Mouse (Mus musculus) cerebellum, adult 2 months (tissue): ENCODE measurements around the gene Gm21671. TPM values are rescaled to one million over a fixed set of nuclear protein-coding genes. Genes with fewer than 3 reads are reported as not detected.
"Not testable (repeated sequence)": the region's sequence is repeated elsewhere in the genome, so short reads cannot be mapped to it uniquely, and the experiment has no call there.

Source experiments
- DNase-seq, 2 experiments: peaks; one replicate each; pipeline ENCODE4 v3.0.0; 2021
- H3K27ac ChIP-seq: fragments of 200-500 bp; 2 replicates; pipeline ENCODE4 v1.5.1; 2012; ENCODE audit warnings: low read length, control low read depth, inconsistent platforms; ENCODE audit not compliant: insufficient read depth
- H3K27me3 ChIP-seq: fragments of 200-500 bp; 2 replicates; pipeline ENCODE4 v1.6.1; 2012; ENCODE audit warnings: inconsistent platforms, mild to moderate bottlenecking, low read length, moderate library complexity; ENCODE audit not compliant: control insufficient read depth, insufficient read depth
- H3K4me1 ChIP-seq: fragments of 200-500 bp; 2 replicates; pipeline ENCODE4 v1.6.1; 2011; ENCODE audit warnings: low read length; ENCODE audit not compliant: control insufficient read depth, insufficient read depth
- H3K4me3 ChIP-seq: fragments of 200-500 bp; replicated peaks from 2 replicates; pipeline ENCODE3; 2011; ENCODE audit warnings: mild to moderate bottlenecking, low read depth, low read length, control low read depth; ENCODE audit not compliant: insufficient read depth
- WGBS: fragments of 180-500 bp; shearing (Covaris S2); methylation state at CpG from one replicate; pipeline ENCODE4 v1.1.7; 2018; 5-methylcytosine and 5-hydroxymethylcytosine counted together
- polyA plus RNA-seq: library from polyadenylated mRNA; depleted of rRNA; stranded (reverse); fragments of >200 nt; gene quantifications from 2 replicates; pipeline ENCODE4 v1.2.3, GENCODE M21; 2012; rRNA removed

Gm21671 gene
- 0.10 TPM in 1 of 2 replicates, not detected in the other for polyA plus RNA-seq

GRCm38 (mm10) chr5:25954317-25954716, at the start of gene Gm21671:
Gene Gm21671 (minus strand): TSS chr5:25954417.
- H3K27me3 ChIP-seq, DNase-seq, H3K4me1 ChIP-seq, H3K27ac ChIP-seq, H3K4me3 ChIP-seq: not testable (repeated sequence)
- 73% methylated on average over 2 of the region's 2 CpGs for WGBS

GRCm38 (mm10) chr5:25988550-25988949, 34.3 kb upstream of the Gm21671 start, which contains the start of gene Gm21698:
Gene Gm21698 (minus strand): TSS chr5:25988650.
- DNase-seq, H3K4me1 ChIP-seq, H3K27me3 ChIP-seq, H3K4me3 ChIP-seq, H3K27ac ChIP-seq: not testable (repeated sequence)
- no CpG with 5 or more reads among the region's 3 CpGs for WGBS

- H3K4me1 ChIP-seq, H3K4me3 ChIP-seq, H3K27ac ChIP-seq, DNase-seq, H3K27me3 ChIP-seq: not testable (repeated sequence)
- no CpG with 5 or more reads among the region's 2 CpGs for WGBS
Observed at GRCm38 (mm10) chr5:25972563-25972962, 18.3 kb upstream of the Gm21671 start, which contains the start of gene Gm21680. Gene Gm21680 (minus strand): TSS chr5:25972663.

- not testable (repeated sequence) for H3K27me3 ChIP-seq, H3K4me3 ChIP-seq, H3K4me1 ChIP-seq, DNase-seq, H3K27ac ChIP-seq
- 43% methylated on average over 17 of the region's 17 CpGs for WGBS
Observed at GRCm38 (mm10) chr5:25957050-25957449, 2.8 kb upstream of the Gm21671 start.

- not testable (repeated sequence) for H3K4me1 ChIP-seq, H3K27me3 ChIP-seq, DNase-seq, H3K27ac ChIP-seq, H3K4me3 ChIP-seq
- 35% methylated on average over 32 of the region's 32 CpGs for WGBS
Observed at GRCm38 (mm10) chr5:25956611-25957010, 2.4 kb upstream of the Gm21671 start.

- not testable (repeated sequence) for H3K27me3 ChIP-seq, H3K27ac ChIP-seq, H3K4me3 ChIP-seq, H3K4me1 ChIP-seq, DNase-seq
- 86% methylated on average over 2 of the region's 2 CpGs for WGBS
Observed at GRCm38 (mm10) chr5:25945391-25945790, 8.8 kb downstream of the Gm21671 start.

- H3K4me1 ChIP-seq, H3K4me3 ChIP-seq, H3K27ac ChIP-seq, H3K27me3 ChIP-seq, DNase-seq: not testable (repeated sequence)
- whole genome bisulfite sequencing: 52% methylated on average over 2 of the region's 2 CpGs
Observed at GRCm38 (mm10) chr5:25942281-25942680, 11.9 kb downstream of the Gm21671 start, which contains the start of gene Gm21663. Gene Gm21663 (minus strand): TSS chr5:25942381.

Other genes with a start within 250 kb of the Gm21671 start
- 9.6 and 10.4 TPM in 2 replicates for gene Xrcc2, start 248.6 kb downstream of the Gm21671 start, polyA plus RNA-seq
- gene Actr3b, start 194.4 kb downstream of the Gm21671 start, polyA plus RNA-seq: 55.0 and 55.1 TPM in 2 replicates
- not detected in 2 replicates for gene Gm21663, start 12.0 kb downstream of the Gm21671 start, polyA plus RNA-seq
- not detected in 2 replicates for gene Gm21680, start 18.2 kb upstream of the Gm21671 start, polyA plus RNA-seq
- gene Gm21698, start 34.2 kb upstream of the Gm21671 start, polyA plus RNA-seq: 0.03 and 0.25 TPM in 2 replicates
- gene Gm1979, start 50.4 kb upstream of the Gm21671 start, polyA plus RNA-seq: 0.14 TPM in 1 of 2 replicates, not detected in the other
- not detected in 2 replicates for gene Gm5862, start 68.5 kb upstream of the Gm21671 start, polyA plus RNA-seq
- gene Speer4a, start 85.1 kb upstream of the Gm21671 start, polyA plus RNA-seq: 0.06 and 0.07 TPM in 2 replicates
- 0.03 TPM in 1 of 2 replicates, not detected in the other for gene Gm7347, start 104.2 kb upstream of the Gm21671 start, polyA plus RNA-seq
- gene Gm10471, start 134.9 kb upstream of the Gm21671 start, polyA plus RNA-seq: not detected in 2 replicates
- not detected in 2 replicates for gene 5031410I06Rik, start 150.9 kb upstream of the Gm21671 start, polyA plus RNA-seq
- gene Gm10220, start 167.0 kb upstream of the Gm21671 start, polyA plus RNA-seq: not detected in 2 replicates